Mouse (Mus musculus): ENCODE data around the gene Clstn2.

GRCm38 (mm10) chr9:97414876-97415668, 617.9 kb downstream of the Clstn2 start:
- no peak for TF ChIP-seq CTCF (conservative IDR thresholded peaks at IDR 0.05; ENCODE audit: insufficient read depth, insufficient read length, low read depth, low read length)
- TF ChIP-seq POLR2A (IDR thresholded peaks at IDR 0.05; ENCODE audit: low read depth, low read length), result no peak
